Mouse (Mus musculus) embryonic facial prominence, embryonic 15.5 days (tissue): Measurements from ENCODE around the gene Atp8b5. TPM values are rescaled to one million over a fixed set of nuclear protein-coding genes. Genes with fewer than 3 reads are reported as not detected.

ENCODE experiments used
- ATAC-seq: fragments of 200-750 bp; cut with Nextera tagmentation; 2 replicates; pipeline ENCODE4 v1.8.0; 2017; ENCODE audit warnings: low read depth, moderate TSS enrichment; ENCODE audit not compliant: insufficient number of reproducible peaks, low FRiP score, low TSS enrichment
- H3K27ac ChIP-seq: fragments of 300-500 bp; sonication (generic); replicated peaks from 2 replicates; pipeline ENCODE4 v1.5.1; 2015; ENCODE audit warnings: mild to moderate bottlenecking, inconsistent platforms
- H3K27me3 ChIP-seq: fragments of 300-500 bp; sonication (generic); 2 replicates; pipeline ENCODE4 v1.6.1; 2015; ENCODE audit warnings: inconsistent platforms
- H3K36me3 ChIP-seq: fragments of 300-500 bp; sonication (generic); 2 replicates; pipeline ENCODE4 v1.6.1; 2015; ENCODE audit warnings: mild to moderate bottlenecking, inconsistent platforms
- H3K4me1 ChIP-seq: fragments of 300-500 bp; sonication (generic); 2 replicates; pipeline ENCODE4 v1.6.1; 2015; ENCODE audit warnings: inconsistent platforms
- H3K4me2 ChIP-seq: fragments of 300-500 bp; sonication (generic); replicated peaks from 2 replicates; pipeline ENCODE4 v1.6.1; 2015; ENCODE audit warnings: mild to moderate bottlenecking, inconsistent platforms
- H3K4me3 ChIP-seq: fragments of 300-500 bp; sonication (generic); replicated peaks from 2 replicates; pipeline ENCODE4 v1.5.1; 2015; ENCODE audit warnings: mild to moderate bottlenecking, inconsistent platforms
- H3K9ac ChIP-seq: fragments of 300-500 bp; sonication (generic); 2 replicates; pipeline ENCODE4 v1.6.1; 2015; ENCODE audit warnings: inconsistent platforms
- H3K9me3 ChIP-seq: fragments of 300-500 bp; sonication (generic); replicated peaks from 2 replicates; pipeline ENCODE4 v1.6.1; 2016; ENCODE audit warnings: inconsistent platforms
- WGBS: fragments of 180-500 bp; shearing (Covaris S2); methylation state at CpG from one replicate; pipeline ENCODE4 v1.1.7; 2015; 5-methylcytosine and 5-hydroxymethylcytosine counted together
- polyA plus RNA-seq: library from polyadenylated mRNA; unstranded; fragments of >200 nt; fragmentation: Nextera tagmentation; extraction: Ambion mirVana; gene quantifications from 2 replicates; pipeline ENCODE4 v1.2.1, GENCODE M21; 2015

Gene Atp8b5
- 0.42 and 0.63 TPM in 2 replicates for polyA plus RNA-seq

DNA sequence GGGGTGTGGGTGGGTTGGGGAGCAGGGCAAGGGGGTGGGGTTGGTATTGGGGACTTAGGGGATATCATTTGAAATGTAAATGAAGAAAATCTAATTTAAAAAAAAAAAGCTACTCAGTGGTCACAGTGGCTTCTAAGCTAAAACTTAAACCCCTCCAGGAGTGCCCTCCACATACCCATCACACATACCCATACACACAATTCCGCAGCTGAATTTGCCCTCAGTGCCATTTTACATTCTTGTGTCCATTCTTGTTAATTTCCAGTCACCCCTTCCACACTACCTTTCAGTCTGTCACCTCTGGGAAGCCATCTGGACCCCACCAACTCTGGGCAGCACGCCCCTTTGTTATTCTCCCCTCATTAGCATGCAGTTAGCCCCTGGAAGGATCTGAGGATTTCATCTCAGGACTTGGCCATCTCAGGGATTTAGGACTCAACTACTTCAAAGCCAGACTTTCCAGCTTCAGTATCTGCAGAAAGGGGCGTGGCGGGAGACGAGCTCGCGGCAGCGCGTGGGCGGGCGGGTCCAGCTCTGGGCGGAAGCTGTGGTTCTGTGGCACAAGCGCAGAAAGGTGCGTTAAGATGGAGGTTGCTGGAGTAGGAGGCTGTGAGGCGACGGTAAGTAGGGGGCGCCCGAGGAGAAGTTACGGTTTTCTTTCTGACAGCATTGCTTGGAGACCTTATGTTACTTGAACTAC is at the start of gene Atp8b5:
Atp8b5 (plus strand) TSS at position 537 of the 700 bp plus-strand sequence.
- ATAC-seq, result peak; percentile 87
- H3K4me1 ChIP-seq, result peaks cover 5% of the 10 kb centered on the region
- no peak within 1 kb of the TSS; the same call in 1 of the 2 replicates for H3K27ac ChIP-seq
- H3K27me3 ChIP-seq, result no peaks in the 10 kb centered on the region
- H3K36me3 ChIP-seq, result no peaks in the 10 kb centered on the region
- no peaks in the 10 kb centered on the region for H3K9me3 ChIP-seq
- no peak within 1 kb of the TSS for H3K9ac ChIP-seq
- 2% methylated on average over 19 of the region's 19 CpGs for WGBS
- H3K4me3 ChIP-seq, result peak within 1 kb of the TSS; percentile 37
- peak within 1 kb of the TSS; percentile 61 for H3K4me2 ChIP-seq

DNA sequence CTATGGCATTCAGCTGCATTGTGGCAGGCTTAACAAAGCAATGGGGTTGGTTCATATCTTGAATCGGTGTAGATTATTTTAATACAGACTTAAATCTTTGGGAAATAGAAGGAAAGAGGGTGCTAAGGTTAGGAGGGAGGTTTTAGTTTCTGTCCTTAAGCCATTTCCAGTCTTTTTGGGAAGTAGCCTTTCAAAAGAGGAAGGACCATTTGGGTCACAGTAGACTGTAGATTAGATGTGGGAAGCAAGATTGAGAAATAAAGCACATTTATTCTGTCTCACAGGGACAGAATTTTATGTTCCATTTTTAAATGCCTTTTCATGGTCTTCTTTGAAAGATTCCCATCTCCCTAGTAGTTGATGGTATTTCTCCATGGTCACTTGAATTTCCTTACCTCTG is 49.0 kb upstream of the Atp8b5 start:
- Histone ChIP-seq H3K36me3 (no peaks in the 10 kb centered on the region), H3K27ac (no peak overlapping the region), H3K9me3 (no peaks in the 10 kb centered on the region), H3K4me2 (no peak overlapping the region), H3K9ac (no peak overlapping the region), H3K4me1 (no peaks in the 10 kb centered on the region), H3K4me3 (no peak overlapping the region), H3K27me3 (no peaks in the 10 kb centered on the region)
- 79% methylated on average over 1 of the region's 1 CpGs for WGBS
- no peak for ATAC-seq

DNA sequence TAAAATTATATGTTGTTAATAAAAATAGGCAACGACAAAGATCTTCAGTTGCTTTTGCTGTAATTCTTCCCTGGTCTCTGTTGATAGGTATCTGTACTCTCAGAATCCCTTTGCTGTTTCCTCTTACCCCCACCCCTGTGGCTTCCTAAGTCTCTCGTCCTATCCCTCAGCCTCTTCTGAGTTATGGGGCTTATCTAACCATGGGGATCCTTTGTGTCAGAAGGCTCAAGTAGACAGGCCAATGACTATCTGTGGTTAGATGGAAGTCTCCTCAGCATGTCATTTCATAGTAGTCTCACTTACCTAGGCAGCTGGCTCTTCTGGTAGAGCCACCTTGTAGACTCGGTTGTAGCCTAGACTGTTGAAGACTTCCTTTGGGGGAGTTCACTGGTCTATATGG is 35.1 kb upstream of the Atp8b5 start:
- H3K27me3 ChIP-seq, result no peaks in the 10 kb centered on the region
- H3K4me2 ChIP-seq, result no peak overlapping the region
- 78% methylated on average over 3 of the region's 3 CpGs for WGBS
- H3K36me3 ChIP-seq, result no peaks in the 10 kb centered on the region
- H3K27ac ChIP-seq, result no peak overlapping the region
- no peaks in the 10 kb centered on the region for H3K4me1 ChIP-seq
- no peaks in the 10 kb centered on the region for H3K9me3 ChIP-seq
- no peak overlapping the region for H3K9ac ChIP-seq
- ATAC-seq, result no peak
- no peak overlapping the region for H3K4me3 ChIP-seq

DNA sequence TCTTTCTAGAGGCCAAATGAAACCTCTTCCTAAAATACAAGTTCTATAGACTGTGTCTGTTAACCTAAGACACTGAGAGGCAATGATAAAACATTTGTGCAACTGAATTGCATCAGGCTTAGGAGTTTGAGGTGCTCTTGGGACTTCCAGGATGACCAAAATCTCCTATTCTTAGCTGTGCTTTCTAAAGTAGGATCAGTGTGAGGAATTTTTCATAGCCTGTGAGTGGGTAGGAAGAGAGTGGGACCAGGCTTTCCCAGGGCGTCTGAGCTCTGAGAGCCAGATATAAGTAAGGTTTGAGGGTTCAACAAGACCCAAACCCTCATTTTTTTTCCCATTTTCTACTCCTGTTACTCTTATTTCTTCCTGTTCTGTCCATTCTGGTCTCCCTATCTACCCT is 34.0 kb upstream of the Atp8b5 start:
- no peaks in the 10 kb centered on the region for H3K4me1 ChIP-seq
- WGBS, result 86% methylated on average over 1 of the region's 1 CpGs
- no peak overlapping the region for H3K9ac ChIP-seq
- no peak overlapping the region for H3K4me2 ChIP-seq
- no peak overlapping the region for H3K27ac ChIP-seq
- H3K9me3 ChIP-seq, result no peaks in the 10 kb centered on the region
- ATAC-seq, result no peak
- H3K36me3 ChIP-seq, result no peaks in the 10 kb centered on the region
- H3K27me3 ChIP-seq, result no peaks in the 10 kb centered on the region
- H3K4me3 ChIP-seq, result no peak overlapping the region

DNA sequence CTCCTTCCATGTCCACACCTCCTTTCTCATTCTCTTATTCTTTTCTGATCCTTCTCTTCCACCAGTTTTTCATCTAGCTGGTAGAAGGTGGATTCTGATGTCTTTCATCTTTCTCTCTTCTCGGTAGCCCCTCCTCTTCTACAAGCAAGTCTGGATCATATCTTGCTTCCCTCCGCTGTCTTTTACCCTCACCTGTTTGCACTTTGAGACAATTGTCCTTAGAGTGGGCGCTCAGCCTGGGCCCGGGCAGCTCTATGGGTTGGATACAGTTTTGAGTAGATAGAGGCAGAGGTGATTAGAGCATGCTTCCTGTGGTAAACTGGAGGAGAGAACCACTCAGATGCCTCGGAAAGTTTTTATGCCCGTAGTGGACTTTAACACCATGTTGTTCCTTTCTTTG is 33.5 kb upstream of the Atp8b5 start:
- 87% methylated on average over 6 of the region's 6 CpGs for WGBS
- no peaks in the 10 kb centered on the region for H3K4me1 ChIP-seq
- ATAC-seq, result no peak

DNA sequence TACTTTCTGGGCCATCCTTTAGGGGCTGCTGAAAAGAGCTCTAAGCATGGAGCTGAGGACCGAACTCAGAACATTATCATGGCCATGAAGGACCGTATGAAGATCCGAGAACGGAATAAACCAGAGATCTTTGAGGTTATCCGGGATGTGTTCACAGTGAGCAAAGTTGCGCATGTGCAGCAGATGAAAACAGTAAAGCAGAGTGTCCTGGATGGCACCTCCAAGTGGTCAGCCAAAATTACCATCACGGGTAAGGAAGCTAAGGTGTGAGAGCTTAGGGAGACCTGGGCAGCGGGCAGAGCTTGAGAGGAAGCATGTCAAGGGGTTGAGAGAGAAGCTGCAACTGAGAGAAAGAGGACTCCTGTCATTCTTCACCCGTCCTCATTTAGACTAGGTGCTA is 30.1 kb upstream of the Atp8b5 start:
- ATAC-seq, result no peak
- Histone ChIP-seq H3K36me3 (no peaks in the 10 kb centered on the region), H3K4me3 (no peak overlapping the region), H3K27me3 (no peaks in the 10 kb centered on the region), H3K9me3 (no peaks in the 10 kb centered on the region), H3K9ac (no peak overlapping the region), H3K4me2 (no peak overlapping the region), H3K27ac (no peak overlapping the region), H3K4me1 (no peaks in the 10 kb centered on the region)
- 91% methylated on average over 9 of the region's 9 CpGs for WGBS

More for the DNA sequence above, 33.5 kb upstream of the Atp8b5 start:
- Histone ChIP-seq H3K27me3 (no peaks in the 10 kb centered on the region), H3K9me3 (no peaks in the 10 kb centered on the region), H3K27ac (no peak overlapping the region), H3K36me3 (no peaks in the 10 kb centered on the region), H3K4me2 (no peak overlapping the region), H3K9ac (no peak overlapping the region), H3K4me3 (no peak overlapping the region)

DNA sequence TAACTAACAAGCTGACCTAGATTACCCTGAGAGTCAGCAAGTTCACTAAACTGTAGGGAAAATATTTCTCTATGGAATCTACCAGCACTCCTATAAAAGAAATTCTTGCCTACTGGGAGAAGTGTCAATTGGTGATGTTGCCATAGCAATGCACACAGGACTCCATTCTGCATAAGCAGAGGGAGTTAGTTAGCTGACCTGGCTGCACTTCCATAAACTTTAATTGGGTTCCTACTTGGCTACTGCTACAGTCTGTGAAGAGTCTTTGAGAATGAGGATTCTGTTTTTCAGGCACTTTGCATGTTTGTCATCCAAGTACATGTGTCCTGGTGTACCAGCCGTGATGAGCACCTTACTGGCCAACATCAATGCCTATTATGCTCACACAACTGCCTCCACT is 26.2 kb upstream of the Atp8b5 start:
- Histone ChIP-seq H3K9me3 (no peaks in the 10 kb centered on the region), H3K27me3 (no peaks in the 10 kb centered on the region), H3K36me3 (0 out of 2 replicates have a peak, but pooled peaks cover 3% of the 10 kb centered on the region), H3K4me3 (no peak overlapping the region), H3K27ac (no peak overlapping the region), H3K4me2 (no peak overlapping the region), H3K9ac (no peak overlapping the region), H3K4me1 (no peaks in the 10 kb centered on the region)
- ATAC-seq, result no peak
- 90% methylated on average over 1 of the region's 1 CpGs for WGBS

DNA sequence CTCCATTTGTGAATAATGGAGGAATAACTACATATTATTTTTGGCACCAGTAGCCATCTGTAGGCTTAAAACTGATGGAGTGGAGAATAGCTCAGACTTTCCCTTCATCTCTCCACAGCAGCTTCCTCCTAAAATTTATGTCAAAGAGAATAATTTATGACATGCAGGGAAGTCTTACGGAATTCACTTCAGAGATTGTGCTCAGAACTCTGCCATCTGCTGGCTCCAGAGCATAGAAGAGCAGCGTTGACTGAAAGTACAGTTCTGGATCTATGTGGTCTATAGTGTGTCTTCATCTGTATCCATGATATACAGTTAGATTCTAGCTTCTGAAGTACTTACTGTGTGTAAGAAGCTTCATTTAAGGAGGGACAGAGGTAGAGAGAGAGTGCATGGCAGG is 22.9 kb upstream of the Atp8b5 start:
- Histone ChIP-seq H3K4me2 (no peak overlapping the region), H3K4me1 (peaks cover 3% of the 10 kb centered on the region; the same call in 1 of the 2 replicates), H3K9me3 (no peaks in the 10 kb centered on the region), H3K27me3 (no peaks in the 10 kb centered on the region), H3K27ac (no peak overlapping the region), H3K9ac (no peak overlapping the region), H3K36me3 (0 out of 2 replicates have a peak, but pooled peaks cover 3% of the 10 kb centered on the region), H3K4me3 (no peak overlapping the region)
- ATAC-seq, result no peak
- 39% methylated on average over 2 of the region's 2 CpGs for WGBS

DNA sequence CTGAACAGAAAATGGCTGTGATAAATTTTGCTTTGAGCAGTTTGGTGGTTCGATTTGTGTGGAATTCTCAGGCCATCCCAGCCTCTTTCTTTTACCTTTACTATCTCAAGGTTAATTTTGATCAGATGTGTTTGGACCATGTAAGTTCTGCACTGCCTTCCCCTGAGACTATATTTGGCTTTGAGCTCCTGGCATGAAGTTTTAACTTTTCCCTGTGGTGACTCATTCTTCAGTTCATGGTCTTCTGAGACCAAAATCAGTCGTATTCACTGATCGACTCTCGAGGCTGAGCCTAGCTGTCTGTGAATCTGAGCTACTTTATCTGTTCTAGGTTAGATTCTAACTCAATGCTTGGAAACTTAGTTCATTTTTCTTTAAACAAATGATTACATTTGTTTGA is 21.2 kb upstream of the Atp8b5 start:
- WGBS, result 79% methylated on average over 4 of the region's 4 CpGs
- no peak for ATAC-seq
- H3K9ac ChIP-seq, result no peak overlapping the region

DNA sequence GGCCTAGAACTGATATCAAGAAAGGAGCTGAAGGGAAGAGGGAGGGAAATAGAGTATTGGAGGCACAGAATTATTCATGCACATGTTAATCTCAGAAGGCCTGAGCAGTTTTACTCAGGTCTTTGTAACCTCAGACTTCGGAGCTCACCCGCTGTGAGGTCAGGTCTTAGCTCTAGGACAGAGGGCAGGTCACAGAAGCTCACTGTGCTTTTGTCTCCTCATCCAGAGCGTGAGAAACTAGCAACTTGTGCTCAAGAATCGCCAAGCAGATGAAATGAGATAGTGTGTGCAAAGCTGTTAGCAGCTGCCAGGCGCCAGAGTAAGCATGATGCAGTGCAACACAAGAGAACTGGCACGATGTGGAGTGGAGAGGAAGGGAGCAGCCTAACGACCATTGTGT is 18.9 kb upstream of the Atp8b5 start:
- peaks cover 3% of the 10 kb centered on the region; the same call in 1 of the 2 replicates for H3K4me1 ChIP-seq
- 65% methylated on average over 7 of the region's 7 CpGs for WGBS
- no peak for ATAC-seq
- H3K36me3 ChIP-seq, result 0 out of 2 replicates have a peak, but pooled peaks cover 3% of the 10 kb centered on the region
- no peak overlapping the region for H3K4me2 ChIP-seq
- H3K4me3 ChIP-seq, result no peak overlapping the region
- H3K27ac ChIP-seq, result no peak overlapping the region
- H3K9me3 ChIP-seq, result no peaks in the 10 kb centered on the region
- H3K9ac ChIP-seq, result no peak overlapping the region
- no peaks in the 10 kb centered on the region for H3K27me3 ChIP-seq

More for the DNA sequence above, 21.2 kb upstream of the Atp8b5 start:
- no peaks in the 10 kb centered on the region for H3K27me3 ChIP-seq
- H3K4me3 ChIP-seq, result no peak overlapping the region
- H3K36me3 ChIP-seq, result 0 out of 2 replicates have a peak, but pooled peaks cover 3% of the 10 kb centered on the region
- no peak overlapping the region for H3K4me2 ChIP-seq
- peaks cover 3% of the 10 kb centered on the region; the same call in 1 of the 2 replicates for H3K4me1 ChIP-seq
- H3K9me3 ChIP-seq, result no peaks in the 10 kb centered on the region
- H3K27ac ChIP-seq, result no peak overlapping the region

DNA sequence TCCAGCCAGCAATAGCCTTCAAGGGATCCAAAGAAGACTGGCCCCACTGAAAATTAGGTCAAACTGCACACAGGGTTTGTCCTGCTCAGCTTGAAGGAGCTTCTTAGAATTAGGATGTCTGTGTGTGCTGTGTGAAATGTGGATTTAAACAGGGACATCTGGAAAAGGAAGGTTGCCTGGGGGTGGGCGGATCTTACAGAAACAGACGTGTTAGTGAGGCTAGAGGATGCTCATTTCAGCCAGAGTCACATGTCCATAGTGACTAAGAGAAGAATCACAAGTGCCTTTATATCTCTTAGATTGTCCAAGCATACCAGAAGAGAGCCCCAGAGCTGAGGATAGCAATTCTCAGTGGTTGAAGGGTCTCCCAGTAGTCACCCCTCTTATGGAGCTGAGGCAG is 18.1 kb upstream of the Atp8b5 start:
- no peak overlapping the region for H3K4me2 ChIP-seq
- no peaks in the 10 kb centered on the region for H3K9me3 ChIP-seq
- no peak for ATAC-seq
- 0 out of 2 replicates have a peak, but pooled peaks cover 3% of the 10 kb centered on the region for H3K36me3 ChIP-seq
- no peak overlapping the region for H3K9ac ChIP-seq
- H3K4me3 ChIP-seq, result no peak overlapping the region
- no peaks in the 10 kb centered on the region for H3K27me3 ChIP-seq
- H3K27ac ChIP-seq, result no peak overlapping the region
- H3K4me1 ChIP-seq, result peaks cover 3% of the 10 kb centered on the region; the same call in 1 of the 2 replicates
- 51% methylated on average over 2 of the region's 2 CpGs for WGBS

DNA sequence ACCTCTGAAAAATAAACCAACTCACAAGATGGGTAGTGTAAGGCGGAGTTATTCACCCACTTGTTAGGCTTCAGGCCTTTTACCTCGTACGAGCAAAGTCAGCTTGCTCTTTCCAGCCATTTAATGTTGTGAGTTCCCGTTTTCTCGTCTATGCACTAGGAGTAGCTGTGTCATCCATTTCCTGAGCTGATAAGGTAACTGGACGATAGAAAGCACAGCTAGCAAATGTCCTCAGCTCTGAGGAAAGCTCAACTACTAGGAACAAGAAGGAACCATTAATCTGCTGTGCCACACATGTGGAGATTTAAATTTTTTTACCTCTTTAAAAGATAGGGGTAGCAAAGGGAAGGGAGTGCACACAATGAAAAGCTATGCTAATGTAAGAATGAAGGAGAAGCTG is 15.7 kb upstream of the Atp8b5 start:
- H3K36me3 ChIP-seq, result no peaks in the 10 kb centered on the region
- H3K9me3 ChIP-seq, result no peaks in the 10 kb centered on the region
- no peak overlapping the region for H3K4me3 ChIP-seq
- peaks cover 3% of the 10 kb centered on the region; the same call in 1 of the 2 replicates for H3K4me1 ChIP-seq
- H3K9ac ChIP-seq, result no peak overlapping the region
- no peaks in the 10 kb centered on the region for H3K27me3 ChIP-seq
- ATAC-seq, result no peak
- no peak overlapping the region for H3K27ac ChIP-seq
- 80% methylated on average over 6 of the region's 6 CpGs for WGBS
- H3K4me2 ChIP-seq, result no peak overlapping the region
